Mouse (Mus musculus) liver, postnatal 0 days (tissue): Measurements from ENCODE around the gene Glrp1.

Experiments
- CTCF ChIP-seq: sonication (generic); IDR thresholded peaks from 2 replicates; pipeline ENCODE4 v1.5.1; 2016; ENCODE audit warnings: antibody characterized with exemption, low read depth
- EP300 ChIP-seq: IDR thresholded peaks from 2 replicates; pipeline ENCODE4 v1.6.1; 2016; ENCODE audit warnings: antibody characterized with exemption, low read depth, mild to moderate bottlenecking

DNA sequence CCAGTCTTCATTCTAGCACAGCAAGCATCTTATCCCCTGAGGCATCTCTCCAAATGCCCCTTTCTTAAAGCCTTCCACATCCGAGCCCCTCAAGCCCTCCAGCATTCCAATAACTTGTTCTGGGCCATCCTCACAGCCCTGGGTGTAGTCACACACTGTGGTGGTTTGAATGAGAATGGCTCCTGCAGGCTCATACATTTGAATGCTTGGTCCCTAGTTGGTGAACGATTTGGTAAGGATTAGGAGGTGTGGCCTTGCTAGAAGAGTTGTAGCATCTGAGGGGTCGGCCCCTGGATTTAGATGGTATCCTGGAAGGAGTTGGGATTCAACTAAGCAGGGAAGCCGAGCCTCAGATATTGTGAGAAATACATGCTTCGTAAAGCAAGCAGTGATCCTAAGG is 42.0 kb downstream of the Glrp1 start:
- TF ChIP-seq EP300 (no peak), CTCF (no peak)
